ENCODE assay signal across 21 mouse cellular contexts in genomic region chr15:62490548-62490947, GRCm38 (mm10).
"Had no signal": no experiment of that assay in that cellular context is flagged by ENCODE, and none has a peak within 500 bp of the region (broad histone marks: within the 10 kb centered on the region; RNA-seq: fewer than 3 reads in every experiment).

No protein-coding gene starts in this region.

- H3K9ac ChIP-seq: liver, embryonic 15.5 days; liver, postnatal 0 days; midbrain, embryonic 13.5 days; midbrain, embryonic 15.5 days; neural tube, embryonic 13.5 days; neural tube, embryonic 15.5 days had no signal

- H3K36me3 ChIP-seq: liver, embryonic 15.5 days; midbrain, embryonic 10.5 days; midbrain, embryonic 13.5 days; midbrain, embryonic 15.5 days; neural tube, embryonic 13.5 days; neural tube, embryonic 15.5 days had no signal

- H3K9me3 ChIP-seq: liver, embryonic 15.5 days; megakaryocyte, embryonic 14.5 days; midbrain, embryonic 10.5 days; midbrain, embryonic 13.5 days; midbrain, embryonic 15.5 days; neural tube, embryonic 13.5 days; neural tube, embryonic 15.5 days had no signal

- ATAC-seq: liver, postnatal 0 days; midbrain, embryonic 13.5 days; midbrain, embryonic 15.5 days had no signal

- H3K4me1 ChIP-seq: liver, embryonic 15.5 days; midbrain, embryonic 10.5 days; midbrain, embryonic 13.5 days; midbrain, embryonic 15.5 days; neural tube, embryonic 13.5 days; neural tube, embryonic 15.5 days had no signal

- H3K27me3 ChIP-seq: liver, embryonic 15.5 days; megakaryocyte, embryonic 14.5 days; midbrain, embryonic 13.5 days; midbrain, embryonic 15.5 days; neural tube, embryonic 13.5 days; neural tube, embryonic 15.5 days had no signal

- DNase-seq: liver, postnatal 0 days; lung, adult 2 months; lung, postnatal 10 days; lung, postnatal 36 days; retina, postnatal 1 day; right cerebral cortex, adult 18-20 months; right cerebral cortex, postnatal 25 days; right cerebral cortex, postnatal 4 days; spleen, adult 18-20 months; thymus, adult 18-20 months; thymus, postnatal 14 days; thymus, postnatal 36 days had no signal

- H3K4me2 ChIP-seq: liver, embryonic 15.5 days; midbrain, embryonic 13.5 days; midbrain, embryonic 15.5 days; neural tube, embryonic 13.5 days; neural tube, embryonic 15.5 days had no signal

- H3K4me3 ChIP-seq: liver, embryonic 15.5 days; megakaryocyte, embryonic 14.5 days; midbrain, embryonic 10.5 days; midbrain, embryonic 13.5 days; midbrain, embryonic 15.5 days; myocyte; neural tube, embryonic 13.5 days; neural tube, embryonic 15.5 days had no signal

- H3K27ac ChIP-seq: liver, embryonic 15.5 days; macrophage; midbrain, embryonic 10.5 days; midbrain, embryonic 13.5 days; midbrain, embryonic 15.5 days; neural tube, embryonic 13.5 days; neural tube, embryonic 15.5 days had no signal
